Mouse (Mus musculus): ENCODE measurements around the gene Ccdc40.

The Ccdc40 gene

DNA sequence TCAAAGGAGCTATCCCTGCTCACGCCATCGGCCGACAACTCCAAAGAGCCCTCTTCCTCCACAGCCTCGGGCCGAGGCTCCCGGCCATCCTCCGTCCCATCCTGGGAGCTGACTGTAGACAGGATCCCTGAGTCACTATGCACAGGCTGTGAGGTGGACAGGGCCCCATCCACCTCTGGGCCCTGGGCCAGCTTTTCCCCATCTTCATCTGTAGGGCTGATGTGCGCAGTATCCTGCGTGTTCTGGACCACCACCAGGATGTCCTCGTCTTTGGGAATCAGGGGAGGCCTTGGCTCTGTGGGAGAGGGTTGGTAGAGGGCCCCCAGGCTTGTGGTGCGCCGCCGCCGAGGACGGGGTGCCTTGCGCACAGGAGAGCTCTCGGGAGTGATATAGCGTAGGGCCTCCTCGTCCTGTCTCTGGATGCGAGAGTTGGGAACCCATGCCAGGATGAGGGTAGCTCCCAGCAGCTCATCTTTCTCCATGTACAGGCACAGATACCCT lies 19.5 kb upstream of the Ccdc40 start:
- no peak for DNase-seq (ENCODE audit: low spot score in 2 of 2)

DNA sequence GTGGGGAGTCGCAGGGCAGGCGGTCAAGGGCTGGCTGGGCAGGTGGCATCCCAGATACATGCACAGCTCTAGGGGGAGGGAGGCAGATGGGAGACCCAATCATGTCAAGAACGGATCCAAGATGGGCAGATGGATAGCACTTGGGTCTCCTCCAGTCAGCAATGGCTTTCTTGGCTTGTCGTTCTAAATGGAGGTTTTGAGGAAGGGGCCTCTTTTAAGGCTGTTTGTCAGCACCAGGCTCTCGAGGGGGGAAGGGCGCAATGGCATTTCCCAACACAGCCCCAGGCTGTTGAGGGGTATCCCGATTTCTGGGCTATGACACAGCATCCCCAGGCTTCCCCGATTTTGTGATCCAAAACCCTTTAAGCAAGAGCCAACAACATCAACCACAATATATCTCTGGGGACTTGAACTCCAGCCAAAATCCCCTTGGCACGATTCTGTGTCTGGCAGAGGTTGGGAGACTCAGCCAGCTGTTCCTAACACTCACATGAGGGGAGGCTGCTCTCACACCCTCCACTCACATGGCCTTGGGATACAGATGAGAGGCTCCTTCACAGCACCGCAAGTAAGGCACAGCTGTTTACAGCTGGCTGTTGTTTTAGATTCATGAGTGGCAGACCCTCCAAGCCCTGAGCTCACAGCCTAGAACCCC lies 18.9 kb upstream of the Ccdc40 start:
- peak in 1 of 2 experiments; percentile 69 for DNase-seq (ENCODE audit: low spot score in 2 of 2)

DNA sequence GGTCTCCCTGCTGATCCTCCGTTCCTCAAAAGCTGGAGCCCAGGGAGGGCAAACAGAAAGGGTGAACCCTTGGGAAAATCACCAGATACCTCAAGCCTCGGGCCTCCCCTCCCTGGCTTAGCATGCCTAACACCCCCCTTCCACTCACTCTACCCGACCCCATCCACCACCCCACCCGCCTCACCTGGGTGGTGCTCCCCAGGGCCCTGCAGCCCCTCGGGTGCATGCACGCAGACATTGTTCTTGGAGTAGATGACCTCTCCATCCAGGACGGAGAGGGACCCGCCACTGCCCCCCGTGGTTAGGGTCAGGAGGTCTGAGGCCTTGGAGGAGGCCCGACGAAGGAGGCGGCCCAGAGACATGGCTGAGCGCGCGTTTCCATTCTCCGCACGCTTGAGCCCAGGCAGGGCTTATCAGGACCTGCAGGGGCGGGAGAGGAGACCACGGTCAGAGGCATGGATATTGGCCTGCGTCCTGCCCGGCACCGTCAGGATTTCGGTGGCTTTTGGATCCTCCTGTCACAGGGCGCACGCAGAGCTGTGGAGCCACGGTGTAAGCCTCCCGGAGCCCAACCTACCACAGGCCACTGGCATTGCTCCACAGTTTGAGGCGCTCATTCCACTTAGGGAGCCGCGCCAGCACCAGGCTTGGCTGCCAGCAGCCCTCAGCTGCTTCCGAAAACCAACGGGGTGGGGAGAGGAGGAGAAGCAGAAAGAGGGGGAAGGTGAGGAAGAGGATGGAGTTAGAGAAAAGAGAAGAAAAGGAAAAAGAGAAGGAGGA lies 17.9 kb upstream of the Ccdc40 start:
- peak in 1 of 2 experiments; percentile 72 for DNase-seq (ENCODE audit: low spot score in 2 of 2)

DNA sequence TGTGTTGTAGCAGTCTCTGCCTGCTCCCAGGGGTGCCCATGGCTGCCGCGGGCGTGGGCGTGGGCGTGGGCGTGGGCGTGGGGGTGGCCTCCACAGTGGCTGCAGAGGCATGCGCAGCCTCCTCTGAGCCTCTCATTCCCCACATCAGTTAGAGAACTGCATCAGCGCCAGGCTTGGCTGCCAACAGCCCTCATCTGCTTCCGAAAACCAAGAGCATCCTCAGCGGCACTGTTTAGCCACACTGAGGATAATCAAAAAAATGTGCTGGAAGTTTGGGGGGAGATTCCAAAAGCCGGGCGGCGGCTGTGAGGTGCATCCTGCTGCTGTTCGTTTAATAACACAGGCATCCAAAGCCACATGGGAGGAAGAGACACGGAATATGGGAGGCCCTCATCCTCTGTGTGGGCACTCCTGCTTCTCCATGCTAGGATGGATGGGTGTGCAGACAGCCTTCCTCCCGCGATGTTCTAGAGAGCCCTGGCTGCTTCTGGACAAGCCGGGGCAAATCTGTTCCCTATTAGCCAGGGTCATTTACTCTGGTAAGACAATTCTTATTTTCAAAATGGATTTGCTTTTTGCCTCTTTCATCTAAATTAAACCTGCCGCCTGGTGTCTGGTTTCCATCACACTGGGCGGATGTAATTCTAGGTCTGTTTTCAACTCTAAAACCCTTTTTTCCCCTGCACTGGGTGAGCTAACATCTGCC lies 16.6 kb upstream of the Ccdc40 start:
- no peak for DNase-seq (ENCODE audit: low spot score in 2 of 2)

DNA sequence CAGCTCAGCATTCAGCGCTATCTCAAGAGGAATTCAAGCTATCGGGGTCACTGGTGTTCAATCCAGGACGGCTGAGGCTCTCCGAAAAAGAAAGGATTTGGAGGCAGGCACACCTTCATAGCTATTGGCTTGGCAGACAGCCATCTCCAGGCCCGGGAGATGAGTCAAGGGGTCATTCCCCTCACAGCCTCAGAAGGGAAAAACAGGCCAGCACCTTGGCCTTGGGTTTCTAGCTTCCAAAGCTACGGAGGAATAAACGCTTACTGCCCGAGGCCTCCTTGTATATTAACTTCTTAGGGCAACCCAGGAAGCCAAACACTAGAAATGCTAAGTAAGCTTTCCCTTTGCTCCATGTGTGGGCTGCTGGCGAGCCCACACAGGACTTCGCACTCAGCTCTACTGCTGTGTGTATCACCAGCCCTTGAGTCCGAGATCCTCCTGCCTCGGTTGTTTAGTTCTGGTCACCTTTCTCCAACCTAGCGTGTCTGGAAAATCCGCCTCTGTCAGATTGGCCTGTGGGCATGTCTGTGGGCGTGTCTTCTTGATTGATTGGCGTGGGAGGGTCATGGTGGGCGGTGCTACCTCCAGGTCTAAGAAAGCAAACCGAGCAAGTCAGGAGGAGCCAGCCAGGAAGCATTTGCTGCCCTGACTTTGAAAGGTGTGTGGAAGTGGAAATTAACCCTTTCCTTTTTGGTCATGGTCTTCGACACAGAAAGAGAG lies 15.0 kb upstream of the Ccdc40 start:
- DNase-seq (ENCODE audit: low spot score in 2 of 2), result no peak

- peak; percentile 73 to 81 for DNase-seq (ENCODE audit: low spot score in 2 of 2)
Observed at GRCm38 (mm10) chr11:119215038-119215904, 13.1 kb upstream of the Ccdc40 start.

DNA sequence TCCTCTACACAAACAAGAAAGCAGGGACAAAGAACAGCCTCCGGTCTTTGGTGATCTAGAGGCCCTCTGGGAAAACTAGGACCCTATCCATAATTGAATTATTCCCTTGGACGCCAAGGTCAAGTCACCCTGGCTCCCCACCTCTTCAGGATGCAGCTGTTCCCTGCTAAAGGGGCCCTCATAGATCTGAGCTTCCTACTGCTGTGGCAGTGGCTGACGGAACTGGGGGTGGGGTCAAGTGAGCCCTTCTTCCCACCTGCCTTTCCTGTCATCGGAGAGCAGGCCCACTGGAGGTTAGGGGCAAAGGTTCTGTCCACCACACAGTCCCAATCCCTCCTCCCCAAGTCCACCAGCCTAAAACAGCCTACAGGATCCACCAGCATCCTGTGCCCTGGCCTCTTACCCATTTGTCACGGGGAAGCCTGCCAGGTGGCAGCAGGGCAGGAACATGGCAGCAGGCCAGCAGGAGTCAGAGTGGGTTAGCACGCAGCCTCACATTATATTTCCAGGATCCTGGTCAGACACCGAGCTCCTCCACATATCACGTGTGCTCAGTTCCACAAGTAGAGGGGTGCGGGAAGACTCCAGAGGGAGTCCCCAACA lies 12.4 kb upstream of the Ccdc40 start:
- peak; percentile 66 to 83 for DNase-seq (ENCODE audit: low spot score in 2 of 2)

- DNase-seq (ENCODE audit: low spot score in 2 of 2), result no peak
Observed at GRCm38 (mm10) chr11:119217861-119218260, 10.5 kb upstream of the Ccdc40 start.

GRCm38 (mm10) chr11:119219816-119220465 lies 8.4 kb upstream of the Ccdc40 start:
- peak in 1 of 2 experiments; percentile 66 for DNase-seq (ENCODE audit: low spot score in 2 of 2)

- no peak for DNase-seq (ENCODE audit: low spot score in 2 of 2)
Observed at GRCm38 (mm10) chr11:119221812-119222510, 6.4 kb upstream of the Ccdc40 start.

DNA sequence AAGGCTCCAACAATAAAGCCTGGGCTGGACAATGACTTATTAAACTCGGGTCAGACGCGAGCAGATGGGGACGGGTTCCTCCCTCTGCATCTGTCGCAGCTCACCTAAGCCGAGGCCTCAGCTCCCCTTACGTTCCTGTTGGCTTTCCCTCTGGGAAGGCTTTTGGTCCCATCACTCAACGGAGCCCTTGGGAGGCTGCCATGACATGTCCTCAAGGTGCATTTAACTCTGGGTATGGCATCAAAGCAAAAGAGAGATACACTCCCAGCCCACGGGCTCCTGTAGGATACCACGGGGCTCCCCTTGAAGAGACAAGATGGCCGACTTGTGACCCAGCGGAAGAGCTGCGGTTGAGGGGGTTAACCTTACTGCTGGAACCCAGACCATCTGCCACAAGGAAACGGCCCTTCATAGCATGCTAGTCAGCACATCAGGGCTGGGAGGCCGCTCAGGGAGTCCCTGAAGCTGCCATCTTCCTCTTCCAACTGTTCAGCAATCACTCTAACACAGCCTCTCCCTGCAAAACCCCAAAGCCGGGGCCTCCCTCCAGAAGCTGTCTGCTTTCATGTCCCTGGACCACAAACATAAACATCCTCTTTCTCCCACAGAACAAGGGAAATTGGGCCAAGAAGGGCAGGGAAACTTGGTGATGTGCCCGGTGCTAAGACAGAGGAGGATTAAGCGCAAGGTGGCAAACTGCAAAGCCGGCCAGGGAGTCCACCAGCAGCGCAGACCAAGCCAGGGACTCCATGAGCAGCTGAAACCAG lies 5.1 kb upstream of the Ccdc40 start:
- DNase-seq (ENCODE audit: low spot score in 2 of 2), result peak in 1 of 2 experiments; percentile 52

DNA sequence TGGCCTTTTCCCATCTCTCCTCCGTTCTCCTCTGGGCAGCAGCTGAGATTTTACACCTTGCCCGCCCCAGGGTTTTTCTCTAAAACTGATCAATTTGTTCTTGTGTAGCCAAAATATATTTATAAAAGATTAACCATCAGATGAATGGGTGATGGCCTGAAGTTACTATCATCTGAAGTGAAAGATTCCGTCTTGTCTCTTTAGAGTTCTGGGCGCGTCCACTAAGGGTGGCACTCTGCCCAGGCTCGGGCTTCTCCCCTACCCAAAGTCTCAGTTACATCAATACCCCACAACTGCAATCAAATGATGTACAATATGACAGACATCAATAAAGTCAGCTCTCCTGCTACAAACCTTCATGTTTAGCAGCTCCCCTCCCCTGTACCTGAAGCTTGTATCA lies 3.4 kb upstream of the Ccdc40 start:
- DNase-seq (ENCODE audit: low spot score in 2 of 2), result no peak

- no peak for DNase-seq (ENCODE audit: low spot score in 2 of 2)
Observed at GRCm38 (mm10) chr11:119225634-119226033, 2.7 kb upstream of the Ccdc40 start.

GRCm38 (mm10) chr11:119227591-119227990 lies 781 bp upstream of the Ccdc40 start:
- no peak for DNase-seq (ENCODE audit: low spot score in 2 of 2)

GRCm38 (mm10) chr11:119228846-119229626 lies 664 bp downstream of the Ccdc40 start:
- peak; percentile 62 to 71 for DNase-seq (ENCODE audit: low spot score in 2 of 2)

GRCm38 (mm10) chr11:119234770-119235169 lies 6.4 kb downstream of the Ccdc40 start:
- DNase-seq (ENCODE audit: low spot score in 2 of 2), result no peak

DNA sequence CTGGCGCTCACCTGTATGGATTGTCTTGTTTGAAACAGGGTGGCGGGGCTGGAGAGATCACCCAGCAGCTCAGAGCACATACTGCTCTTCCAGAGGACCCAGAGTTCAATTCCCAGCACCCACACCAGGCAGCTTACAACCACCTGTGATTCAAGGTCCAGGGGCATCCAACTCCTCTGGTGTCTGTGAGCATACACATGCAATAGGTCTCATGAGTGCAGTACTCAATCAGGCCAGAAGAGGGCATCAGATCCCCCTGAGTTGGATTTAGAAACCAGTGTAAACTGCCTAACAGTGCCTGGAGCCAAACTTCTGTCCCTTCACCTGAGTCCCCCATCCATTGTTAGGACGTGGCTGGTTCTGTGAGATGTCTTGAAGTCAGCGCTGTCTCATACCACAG lies 7.2 kb downstream of the Ccdc40 start:
- peak in 1 of 2 experiments; percentile 26 for DNase-seq (ENCODE audit: low spot score in 2 of 2)

DNA sequence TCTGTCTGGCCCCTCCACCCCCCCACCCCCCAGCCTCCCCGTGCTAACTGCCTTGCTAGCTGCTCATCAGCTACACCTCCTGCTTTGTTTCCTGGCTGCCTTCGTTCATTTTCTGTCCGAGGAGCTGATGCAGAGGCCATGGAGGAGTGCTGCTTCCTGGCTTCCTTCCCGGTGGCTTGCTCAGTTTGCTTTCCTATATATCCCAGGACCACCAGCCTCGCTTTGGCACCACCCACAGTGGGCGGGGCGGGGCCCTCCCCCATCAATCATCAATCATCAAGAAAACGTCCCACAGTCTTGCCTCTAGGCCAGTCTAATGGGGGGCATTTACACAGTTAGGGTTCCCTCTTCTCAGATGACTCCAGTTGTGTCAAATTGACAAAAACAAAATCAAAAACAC lies 8.0 kb downstream of the Ccdc40 start:
- no peak for DNase-seq (ENCODE audit: low spot score in 2 of 2)

Data from urinary bladder, postnatal 36 days (tissue).